ENCODE assay signal across 8 mouse cellular contexts in the genomic region with DNA sequence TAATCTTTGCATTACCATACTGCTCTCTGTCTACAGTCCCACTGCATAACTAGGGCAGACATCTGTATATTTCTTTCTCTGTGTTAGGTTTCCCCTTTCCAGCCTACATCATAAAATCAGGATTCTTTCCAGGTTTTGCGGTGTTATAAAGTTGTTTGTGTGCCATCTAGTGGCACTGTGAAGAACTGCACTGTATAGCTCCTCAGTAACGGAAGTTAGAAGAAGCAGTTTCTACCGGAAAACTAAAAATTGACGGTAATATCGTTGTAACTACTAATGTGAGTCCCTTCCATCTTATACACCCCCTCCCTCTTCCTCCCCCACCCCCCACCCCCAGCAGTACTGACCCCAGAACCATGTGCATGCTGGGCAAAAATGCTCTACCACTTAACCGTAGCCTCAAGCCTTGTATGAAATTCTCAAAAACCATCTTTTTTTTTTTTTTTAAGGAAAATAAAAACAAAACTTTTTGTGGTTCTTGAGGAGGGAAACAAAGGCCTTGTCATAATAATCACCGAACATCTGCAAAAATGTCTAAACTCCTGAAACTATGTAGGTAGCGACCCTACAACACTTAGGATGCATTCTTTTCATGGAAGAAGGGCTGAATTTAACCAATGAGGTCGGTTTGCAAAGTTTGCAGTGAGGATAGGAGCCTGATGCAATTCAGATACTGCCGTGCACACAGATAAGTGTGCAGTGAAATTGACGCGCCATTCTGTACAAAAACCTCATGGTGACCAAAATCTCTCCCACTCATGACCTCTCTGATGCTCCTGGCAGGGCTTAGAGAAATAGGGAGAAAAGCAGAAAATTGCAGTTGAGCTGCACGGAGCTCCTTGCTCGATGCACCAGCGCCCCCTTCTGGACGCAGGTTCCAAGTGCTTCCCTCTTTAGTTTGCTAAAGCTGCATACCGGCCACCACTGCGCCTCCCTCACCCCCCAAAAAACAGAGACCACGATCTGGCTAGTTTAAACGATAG. TPM values are rescaled to one million over a fixed set of nuclear protein-coding genes. Genes with fewer than 3 reads are reported as not detected.
DNase-seq lines count a peak whose midpoint lies in the region; ATAC-seq and TF ChIP-seq lines count a peak whose summit lies in the region.

No protein-coding gene starts in this region.

- peak; percentile 77 to 87 for DNase-seq in CD8-positive naive resting alpha-beta T cell, adult 2 months (ENCODE audit: low read depth in 2 of 2, low spot score in 2 of 2)
- peak; percentile 77 for DNase-seq in c-Kit-negative CD71-positive TER-119-positive erythroid progenitor cells, embryonic 14.5 days (ENCODE audit: low read depth, low spot score)
- DNase-seq in forebrain, embryonic 10.5 days (ENCODE audit: extremely low spot score, low spot score), result peak; percentile 87
- DNase-seq in kidney, postnatal 25 days, result peak; percentile 91 to 96
- peak; percentile 92 for DNase-seq in liver, postnatal 0 days
- peak; percentile 69 for DNase-seq in telencephalon, adult 2 months (ENCODE audit: low read depth, low spot score)

- H3K4me3 ChIP-seq in forebrain, embryonic 10.5 days, result peak overlapping the region; percentile 47
- H3K4me3 ChIP-seq in heart, embryonic 15.5 days, result peak overlapping the region; percentile 47
- H3K4me3 ChIP-seq in liver, postnatal 0 days (ENCODE audit: low read depth, low read length), result peak overlapping the region; percentile 56
- peak overlapping the region; percentile 26 for H3K4me3 ChIP-seq in neural tube, embryonic 13.5 days

- ATAC-seq in heart, embryonic 15.5 days (replicated peaks; ENCODE audit: insufficient number of reproducible peaks, insufficient read depth, low FRiP score, low read depth), result 0 out of 2 replicates have a peak, but pooled peaks have one; percentile 55
- peak; percentile 85 for ATAC-seq in liver, postnatal 0 days
- peak; percentile 77 for ATAC-seq in neural tube, embryonic 13.5 days (ENCODE audit: low read depth)

- no peak for TF ChIP-seq EP300 in liver, postnatal 0 days (IDR thresholded peaks at IDR 0.05; ENCODE audit: low read depth)

- H3K9ac ChIP-seq in heart, embryonic 15.5 days, result peak overlapping the region; percentile 33
- peak overlapping the region; percentile 59 for H3K9ac ChIP-seq in liver, postnatal 0 days (replicated peaks)
- peak overlapping the region; percentile 23 for H3K9ac ChIP-seq in neural tube, embryonic 13.5 days

- H3K4me1 ChIP-seq in forebrain, embryonic 10.5 days, result peaks cover 10% of the 10 kb centered on the region
- peaks cover 6% of the 10 kb centered on the region for H3K4me1 ChIP-seq in heart, embryonic 15.5 days (replicated peaks)
- peaks cover 9% of the 10 kb centered on the region for H3K4me1 ChIP-seq in liver, postnatal 0 days (ENCODE audit: insufficient read depth)
- peaks cover 10% of the 10 kb centered on the region for H3K4me1 ChIP-seq in neural tube, embryonic 13.5 days (replicated peaks)

- H3K27me3 ChIP-seq in forebrain, embryonic 10.5 days (ENCODE audit: poor library complexity, severe bottlenecking), result no peaks in the 10 kb centered on the region
- H3K27me3 ChIP-seq in heart, embryonic 15.5 days, result no peaks in the 10 kb centered on the region
- no peaks in the 10 kb centered on the region for H3K27me3 ChIP-seq in liver, postnatal 0 days (ENCODE audit: insufficient read depth, low read length)
- H3K27me3 ChIP-seq in neural tube, embryonic 13.5 days, result no peaks in the 10 kb centered on the region

- H3K9me3 ChIP-seq in forebrain, embryonic 10.5 days, result no peaks in the 10 kb centered on the region
- no peaks in the 10 kb centered on the region for H3K9me3 ChIP-seq in heart, embryonic 15.5 days (replicated peaks)
- H3K9me3 ChIP-seq in liver, postnatal 0 days (ENCODE audit: low read length), result no peaks in the 10 kb centered on the region
- no peaks in the 10 kb centered on the region for H3K9me3 ChIP-seq in neural tube, embryonic 13.5 days

- 4% methylated on average over 20 of the region's 20 CpGs for WGBS in forebrain, embryonic 10.5 days
- 3% methylated on average over 20 of the region's 20 CpGs for WGBS in heart, embryonic 15.5 days
- WGBS in liver, postnatal 0 days (ENCODE audit: insufficient replicate concordance), result 4% methylated on average over 20 of the region's 20 CpGs
- WGBS in neural tube, embryonic 13.5 days, result 5% methylated on average over 20 of the region's 20 CpGs

- H3K4me2 ChIP-seq in heart, embryonic 15.5 days, result peak overlapping the region; percentile 87
- H3K4me2 ChIP-seq in liver, postnatal 0 days (ENCODE audit: low read depth, low read length), result peak overlapping the region; percentile 87
- H3K4me2 ChIP-seq in neural tube, embryonic 13.5 days, result peak overlapping the region; percentile 57

- peak; percentile 98 for TF ChIP-seq CTCF in liver, postnatal 0 days (IDR thresholded peaks at IDR 0.05; ENCODE audit: low read depth)

- H3K36me3 ChIP-seq in forebrain, embryonic 10.5 days (replicated peaks), result peaks cover under 1% of the 10 kb centered on the region; the same call in 1 of the 2 replicates
- no peaks in the 10 kb centered on the region; the same call in 1 of the 2 replicates for H3K36me3 ChIP-seq in heart, embryonic 15.5 days
- peaks cover 19% of the 10 kb centered on the region for H3K36me3 ChIP-seq in liver, postnatal 0 days (replicated peaks; ENCODE audit: insufficient read depth, low read length)
- peaks cover 43% of the 10 kb centered on the region for H3K36me3 ChIP-seq in neural tube, embryonic 13.5 days

- peak overlapping the region; percentile 48; the same call in 1 of the 2 replicates for H3K27ac ChIP-seq in forebrain, embryonic 10.5 days
- 0 out of 2 replicates have a peak overlapping the region, but pooled peaks have one; percentile 15 for H3K27ac ChIP-seq in heart, embryonic 15.5 days
- H3K27ac ChIP-seq in liver, postnatal 0 days (ENCODE audit: low read depth), result peak overlapping the region; percentile 52; the same call in 1 of the 2 replicates
- no peak overlapping the region for H3K27ac ChIP-seq in neural tube, embryonic 13.5 days (replicated peaks)

RNA-seq across cellular contexts. Expression of gene Plgrkt, which starts 12.0 kb away (rescaled TPM):
- 38.0 and 39.7 TPM in 2 replicates for polyA plus RNA-seq in forebrain, embryonic 10.5 days (2016; fragmentation: Nextera tagmentation; extraction: Ambion mirVana)
- polyA plus RNA-seq in heart, embryonic 15.5 days (2015; fragmentation: Nextera tagmentation; extraction: Ambion mirVana), result 49.2 and 68.9 TPM in 2 replicates
- 23.8 and 25.0 TPM in 2 replicates for polyA plus RNA-seq in liver, postnatal 0 days (2015; fragmentation: Nextera tagmentation; extraction: Ambion mirVana)
- polyA plus RNA-seq in neural tube, embryonic 13.5 days (2015; fragmentation: Nextera tagmentation; extraction: Ambion mirVana), result 92.6 and 99.2 TPM in 2 replicates

RNA-seq across cellular contexts. Expression of gene Cd274, which starts 12.1 kb away (rescaled TPM):
- 0.29 and 0.30 TPM in 2 replicates for polyA plus RNA-seq in forebrain, embryonic 10.5 days (2016; fragmentation: Nextera tagmentation; extraction: Ambion mirVana)
- polyA plus RNA-seq in heart, embryonic 15.5 days (2015; fragmentation: Nextera tagmentation; extraction: Ambion mirVana), result 0.48 and 3.0 TPM in 2 replicates
- polyA plus RNA-seq in liver, postnatal 0 days (2015; fragmentation: Nextera tagmentation; extraction: Ambion mirVana), result 0.76 and 1.2 TPM in 2 replicates
- 0.39 and 0.52 TPM in 2 replicates for polyA plus RNA-seq in neural tube, embryonic 13.5 days (2015; fragmentation: Nextera tagmentation; extraction: Ambion mirVana)

RNA-seq across cellular contexts. Expression of gene Rln1, which starts 20.7 kb away (rescaled TPM):
- 0.37 and 0.81 TPM in 2 replicates for polyA plus RNA-seq in forebrain, embryonic 10.5 days (2016; fragmentation: Nextera tagmentation; extraction: Ambion mirVana)
- polyA plus RNA-seq in heart, embryonic 15.5 days (2015; fragmentation: Nextera tagmentation; extraction: Ambion mirVana), result 0.18 TPM in 1 of 2 replicates, not detected in the other
- polyA plus RNA-seq in liver, postnatal 0 days (2015; fragmentation: Nextera tagmentation; extraction: Ambion mirVana), result not detected in 2 replicates
- 2.2 and 2.3 TPM in 2 replicates for polyA plus RNA-seq in neural tube, embryonic 13.5 days (2015; fragmentation: Nextera tagmentation; extraction: Ambion mirVana)

RNA-seq across cellular contexts. Expression of gene Insl6, which starts 30.0 kb away (rescaled TPM):
- 5.0 and 5.3 TPM in 2 replicates for polyA plus RNA-seq in forebrain, embryonic 10.5 days (2016; fragmentation: Nextera tagmentation; extraction: Ambion mirVana)
- polyA plus RNA-seq in heart, embryonic 15.5 days (2015; fragmentation: Nextera tagmentation; extraction: Ambion mirVana), result 3.6 and 4.0 TPM in 2 replicates
- polyA plus RNA-seq in liver, postnatal 0 days (2015; fragmentation: Nextera tagmentation; extraction: Ambion mirVana), result 1.2 TPM in 2 replicates
- polyA plus RNA-seq in neural tube, embryonic 13.5 days (2015; fragmentation: Nextera tagmentation; extraction: Ambion mirVana), result 2.7 and 3.5 TPM in 2 replicates

RNA-seq across cellular contexts. Expression of gene Pdcd1lg2, which starts 55.5 kb away (rescaled TPM):
- polyA plus RNA-seq in forebrain, embryonic 10.5 days (2016; fragmentation: Nextera tagmentation; extraction: Ambion mirVana), result not detected in 2 replicates
- polyA plus RNA-seq in heart, embryonic 15.5 days (2015; fragmentation: Nextera tagmentation; extraction: Ambion mirVana), result 0.22 TPM in 1 of 2 replicates, not detected in the other
- not detected in 2 replicates for polyA plus RNA-seq in liver, postnatal 0 days (2015; fragmentation: Nextera tagmentation; extraction: Ambion mirVana)
- polyA plus RNA-seq in neural tube, embryonic 13.5 days (2015; fragmentation: Nextera tagmentation; extraction: Ambion mirVana), result not detected in 2 replicates
